Mouse (Mus musculus) brain, adult 2 months (tissue): ENCODE data around the gene Nceh1.

Source experiments
- DNase-seq: peaks from one replicate; pipeline ENCODE4 v3.0.0; 2011; ENCODE audit warnings: low read depth, low spot score

Nceh1 gene

DNA sequence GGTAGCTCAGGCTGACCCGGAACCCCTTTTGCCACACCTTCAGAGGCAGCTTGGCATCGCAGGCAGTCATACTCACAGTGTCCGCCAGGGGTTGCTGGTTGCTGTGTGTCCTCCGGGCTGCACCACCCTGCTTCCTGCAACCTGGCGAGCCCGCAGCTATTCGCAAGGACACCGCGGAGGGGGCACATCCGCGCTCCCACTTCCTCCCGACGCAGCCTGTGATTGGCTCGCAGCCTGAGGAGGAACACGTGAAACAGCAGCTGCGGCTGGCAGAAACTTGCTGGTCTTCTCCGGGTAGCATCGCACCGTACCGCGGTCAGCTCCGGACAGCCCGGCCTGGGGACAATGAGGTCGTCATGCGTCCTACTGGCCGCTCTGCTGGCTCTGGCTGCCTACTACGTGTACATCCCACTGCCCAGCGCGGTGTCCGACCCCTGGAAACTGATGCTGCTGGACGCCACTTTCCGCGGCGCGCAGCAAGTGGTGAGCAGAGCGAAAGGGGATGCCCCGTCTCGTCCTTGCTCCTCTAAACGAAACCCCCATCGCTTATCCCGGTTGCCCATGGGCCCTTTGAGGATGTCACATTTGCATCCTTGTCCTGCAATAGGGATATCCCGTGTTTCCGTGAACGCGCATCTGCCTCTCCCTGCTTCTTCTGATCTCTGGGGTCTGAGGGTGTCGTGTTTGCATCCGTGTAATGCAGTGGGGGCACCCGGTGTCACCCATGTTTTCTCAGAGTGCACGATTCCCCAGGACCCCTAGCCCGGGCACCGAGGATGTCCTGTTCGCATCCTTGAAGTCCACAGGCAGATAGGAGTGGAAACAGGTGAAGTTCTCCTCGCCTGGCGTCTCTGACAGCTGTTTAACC is at the start of gene Nceh1:
TSS of gene Nceh1 (plus strand) at position 233 of the 868 bp plus-strand sequence.
- peak; percentile 99 for DNase-seq

DNA sequence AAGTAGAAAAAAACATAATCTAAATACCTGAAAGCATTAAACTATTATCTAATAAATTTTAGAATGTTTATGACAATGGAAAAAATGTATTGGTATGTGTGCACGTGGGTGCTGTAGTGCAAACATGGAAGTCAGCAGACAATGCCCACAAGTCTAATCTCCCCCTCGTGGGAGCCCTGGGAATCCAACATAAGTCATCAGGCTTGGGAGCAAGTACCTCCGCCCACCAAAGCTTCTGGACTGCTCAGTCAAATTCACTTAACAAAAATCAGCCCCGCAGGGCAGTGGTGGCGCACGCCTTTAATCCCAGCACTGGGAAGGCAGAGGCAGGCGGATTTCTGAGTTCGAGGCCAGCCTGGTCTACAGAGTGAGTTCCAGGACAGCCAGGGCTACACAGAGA is 42.7 kb upstream of the Nceh1 start:
- DNase-seq, result no peak

DNA sequence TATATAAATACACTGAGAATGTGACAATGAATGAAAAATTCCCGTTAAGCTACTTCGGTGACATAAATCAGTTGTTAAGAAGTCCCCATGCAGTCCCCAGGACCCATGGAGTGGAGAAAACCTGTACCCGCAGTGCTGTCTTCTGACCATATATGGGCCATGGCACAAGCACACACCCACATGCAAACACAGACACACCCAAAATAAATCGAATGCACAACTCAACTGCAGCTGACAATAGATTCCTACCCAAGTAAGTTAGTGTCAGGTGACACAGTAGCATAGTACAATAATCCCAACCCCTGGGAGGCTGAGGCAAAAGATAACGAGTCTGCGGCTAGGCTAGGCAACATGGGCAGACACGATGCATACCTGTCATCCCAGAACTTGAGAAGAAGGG is 39.2 kb upstream of the Nceh1 start:
- no peak for DNase-seq

DNA sequence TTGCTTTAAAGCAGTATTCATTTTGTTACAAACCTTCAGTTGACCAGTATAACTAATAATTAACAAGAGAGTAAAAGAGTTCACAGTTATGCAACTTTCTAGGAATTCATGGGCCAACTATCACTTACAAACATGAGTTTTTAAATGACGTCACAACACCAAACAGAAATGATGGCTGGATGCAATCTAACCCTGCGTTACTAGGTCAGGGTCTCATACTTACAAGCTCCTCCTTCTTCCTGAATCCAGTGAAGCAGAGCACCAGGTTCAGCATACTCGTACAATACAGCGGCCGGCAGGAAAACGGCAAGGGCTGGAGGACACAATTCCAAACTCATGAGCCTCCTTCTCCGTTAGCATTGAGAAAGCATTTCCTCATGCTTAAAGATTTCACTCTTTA is 37.0 kb upstream of the Nceh1 start:
- DNase-seq, result no peak

DNA sequence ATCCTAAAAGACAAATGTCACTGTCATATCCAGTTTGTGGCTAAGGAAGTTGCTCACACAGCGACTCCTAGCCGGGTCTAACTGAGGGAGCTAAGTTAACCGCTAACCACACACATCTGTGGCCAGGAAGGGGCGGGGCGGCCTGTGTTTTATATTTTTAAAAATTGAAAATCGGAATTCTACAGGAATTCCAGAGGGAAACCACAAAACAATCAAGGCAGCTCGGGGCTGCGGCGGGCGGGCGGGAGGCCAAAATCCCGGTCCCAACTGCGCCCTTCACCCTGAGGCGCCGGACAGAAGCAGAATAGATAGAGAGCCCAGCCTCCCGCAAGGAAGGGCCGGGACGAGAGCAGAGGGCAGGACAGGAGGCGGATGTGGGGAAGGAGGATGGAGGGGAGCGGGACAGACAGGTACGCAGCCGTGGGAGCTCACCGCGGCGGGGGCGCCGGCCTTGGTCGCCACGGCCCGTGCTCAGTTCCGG is 29.5 kb upstream of the Nceh1 start:
- DNase-seq, result no peak

DNA sequence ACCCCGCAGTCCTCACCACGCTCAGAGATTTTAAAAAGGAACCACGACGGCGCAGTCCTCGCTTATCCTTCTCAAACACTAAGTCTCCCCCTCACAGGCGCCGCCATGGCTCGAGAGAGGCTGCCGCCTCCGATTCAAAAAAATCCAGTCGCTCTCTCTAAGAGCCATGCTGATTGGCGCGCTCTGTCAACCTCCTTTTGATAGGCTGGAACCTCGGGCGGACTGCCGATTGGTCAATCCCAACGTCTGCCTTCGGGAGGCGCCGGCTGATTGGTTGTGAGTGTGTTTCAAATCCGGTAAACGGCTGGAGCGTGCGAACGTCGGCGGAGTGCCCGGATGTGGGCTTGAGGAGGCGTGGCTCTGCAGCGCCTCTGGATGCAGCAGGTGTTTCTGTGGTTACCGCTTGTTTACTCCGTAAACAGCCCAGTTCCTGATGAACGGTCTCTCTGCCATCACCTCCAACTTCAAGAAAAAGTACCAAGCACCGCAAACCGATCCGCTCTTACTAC is 29.0 kb upstream of the Nceh1 start, which contains the start of gene Ect2:
TSS of gene Ect2 (minus strand) at position 178 of the 509 bp plus-strand sequence.
- DNase-seq, result peak; percentile 99

DNA sequence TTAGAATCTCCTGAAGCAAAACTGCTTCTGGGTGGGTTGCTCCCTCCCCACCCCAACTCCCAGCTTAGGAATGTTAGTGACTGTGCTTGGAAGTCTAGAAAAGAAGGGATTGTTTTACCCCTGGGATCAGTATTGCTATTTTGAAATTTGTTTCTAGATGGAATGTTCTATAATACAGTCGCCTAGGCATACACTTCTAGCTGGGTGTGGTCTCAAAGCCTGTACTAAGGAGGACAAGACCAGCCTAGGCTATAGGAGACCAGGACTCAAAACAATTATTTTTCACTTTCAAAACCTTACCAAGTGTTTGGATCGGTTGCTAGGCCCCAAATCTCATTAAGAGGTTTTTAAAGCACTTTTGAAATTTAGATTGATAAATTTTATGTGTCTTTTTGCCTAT is 28.5 kb upstream of the Nceh1 start:
- DNase-seq, result no peak

DNA sequence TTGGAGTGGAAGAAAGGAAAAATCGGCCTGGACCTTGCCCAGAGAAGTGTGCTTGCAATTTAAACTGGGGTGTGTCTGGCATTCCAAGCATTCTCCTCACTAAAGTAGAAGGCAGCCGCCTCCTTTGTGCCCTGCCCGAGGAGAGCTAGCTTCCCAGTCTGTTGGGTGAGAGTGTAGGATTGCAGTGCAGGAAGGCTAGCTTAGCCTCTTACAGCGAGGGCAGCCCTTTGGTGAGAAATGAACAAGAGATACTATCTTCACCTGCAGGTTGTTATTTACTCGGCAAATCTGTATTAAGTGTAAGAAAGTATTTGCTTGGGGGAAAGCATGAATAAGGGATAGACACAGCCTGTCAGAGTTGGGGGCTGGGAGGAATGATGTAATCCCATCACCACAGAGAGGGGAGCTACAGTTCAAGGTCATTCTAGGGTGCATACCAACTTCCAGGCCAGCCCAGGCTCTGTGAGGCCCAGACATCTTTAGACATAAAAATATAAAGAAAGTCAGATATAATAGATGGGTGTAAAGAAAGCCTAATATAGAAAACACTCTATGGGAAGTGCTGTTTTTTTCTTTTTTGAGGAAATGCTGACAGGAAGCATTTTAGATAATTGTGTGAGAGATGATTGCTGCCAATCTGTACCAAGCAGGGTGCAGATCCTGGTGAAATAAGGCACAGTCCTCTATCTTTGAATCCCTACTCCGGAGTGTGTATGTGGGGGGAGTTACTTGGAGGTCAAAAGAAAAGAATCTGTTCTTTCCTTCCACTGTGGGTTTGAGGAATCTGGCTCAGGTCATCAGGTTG is 27.5 kb upstream of the Nceh1 start:
- no peak for DNase-seq

DNA sequence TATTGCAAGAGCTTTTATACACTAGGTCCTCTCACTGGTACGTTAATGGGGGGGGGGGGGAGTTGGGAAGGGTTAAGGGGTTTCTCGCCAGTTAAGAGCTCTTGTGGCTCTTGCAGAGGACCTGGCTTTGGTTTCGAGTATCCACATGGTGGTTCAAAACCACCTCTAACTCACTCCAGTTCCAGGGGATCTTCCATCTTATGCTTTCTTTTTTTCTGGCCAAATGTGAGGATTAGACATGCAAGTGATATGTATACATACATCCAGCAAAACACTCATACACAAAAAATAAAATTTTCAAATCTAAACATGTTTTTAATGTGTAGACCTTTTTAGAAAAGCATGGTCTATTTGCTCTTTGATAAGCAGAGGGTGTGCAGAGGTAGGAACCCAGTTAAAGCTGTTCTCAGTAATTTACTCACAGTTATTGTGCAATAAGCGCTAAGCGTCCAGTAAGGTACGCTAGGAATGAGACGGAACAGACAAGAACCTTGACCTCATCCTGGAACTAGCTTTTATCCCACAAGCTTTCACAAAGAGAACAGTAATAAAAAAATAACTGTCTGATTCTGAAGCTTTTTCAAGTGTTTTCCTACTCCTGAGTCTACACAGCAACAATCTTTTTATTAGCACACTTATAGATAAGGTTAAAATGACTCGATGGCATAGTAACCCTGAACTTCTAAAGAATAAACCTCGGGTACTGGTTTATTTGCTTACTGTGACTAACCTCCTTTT is 26.7 kb upstream of the Nceh1 start:
- no peak for DNase-seq

DNA sequence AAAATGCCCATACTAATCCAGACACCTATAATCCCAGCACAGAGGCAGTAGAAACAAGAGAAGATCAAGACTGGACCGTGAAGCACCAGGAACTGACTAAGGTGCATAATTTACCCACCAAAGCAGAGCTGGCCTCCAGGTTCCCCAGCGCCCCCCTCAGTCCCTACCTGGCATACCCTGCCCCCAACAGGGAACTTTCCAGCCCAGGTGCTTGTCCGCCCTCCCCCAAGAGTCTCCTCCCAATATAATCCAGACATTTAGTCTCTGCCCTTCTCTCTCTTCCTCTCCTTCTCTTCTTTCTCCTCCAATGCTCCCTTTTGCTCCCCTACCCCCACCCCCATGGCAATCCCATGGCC is 26.2 kb upstream of the Nceh1 start:
- no peak for DNase-seq

DNA sequence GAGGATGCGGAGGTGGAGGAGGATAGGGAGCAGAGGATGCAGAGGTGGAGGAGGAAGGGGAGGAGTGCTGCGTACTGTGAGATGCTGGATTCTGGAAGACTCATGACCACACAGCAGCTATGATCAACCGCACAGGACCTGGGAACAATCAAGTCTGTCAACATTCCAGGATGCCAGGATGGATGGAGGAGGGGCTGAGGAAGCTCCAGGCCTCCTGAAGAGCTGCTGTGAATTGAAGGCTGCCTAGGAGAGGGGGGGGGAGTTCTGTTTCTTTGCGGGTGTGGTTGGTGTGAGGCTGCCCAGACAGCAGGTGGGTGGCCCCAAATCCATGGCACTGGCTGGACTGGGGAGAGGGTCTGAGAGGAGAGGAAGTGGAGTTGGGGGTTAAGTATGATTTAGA is 23.9 kb upstream of the Nceh1 start:
- DNase-seq, result no peak

DNA sequence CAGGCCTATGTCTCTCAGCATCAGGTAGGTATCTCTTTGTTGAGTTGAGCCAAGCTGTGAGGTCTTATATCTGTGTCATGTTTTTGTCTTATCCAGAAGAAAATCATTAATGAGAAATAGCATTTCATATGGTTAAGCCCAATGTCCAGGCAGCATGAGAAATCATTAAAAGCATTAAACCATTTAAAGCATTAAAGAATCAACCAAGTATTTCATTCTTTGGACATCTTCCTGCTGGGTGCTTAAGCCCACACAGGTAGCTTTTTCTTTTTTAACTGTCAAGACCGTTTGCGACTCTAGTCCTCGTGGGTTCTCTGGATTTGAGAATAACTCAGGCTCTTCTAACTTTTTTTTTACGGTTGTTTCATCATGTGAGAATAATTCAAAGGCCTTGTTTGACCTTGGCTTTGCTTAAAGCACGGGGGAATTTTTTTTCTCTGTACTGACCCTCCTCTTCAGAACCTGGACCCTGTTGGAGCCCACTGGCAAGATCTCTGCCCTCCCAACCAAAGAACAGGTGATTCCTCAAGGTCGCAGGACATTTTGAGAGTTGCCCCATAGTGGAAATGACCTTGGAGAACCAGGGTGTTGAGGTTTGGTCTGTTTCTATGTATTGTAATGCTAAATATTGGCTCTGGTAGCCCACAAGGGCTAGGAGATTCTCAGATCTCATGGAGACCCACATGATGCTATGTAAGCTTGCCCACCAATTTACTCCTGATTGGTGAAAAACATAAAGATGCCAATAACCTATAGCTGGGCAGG is 20.9 kb upstream of the Nceh1 start:
- DNase-seq, result no peak

DNA sequence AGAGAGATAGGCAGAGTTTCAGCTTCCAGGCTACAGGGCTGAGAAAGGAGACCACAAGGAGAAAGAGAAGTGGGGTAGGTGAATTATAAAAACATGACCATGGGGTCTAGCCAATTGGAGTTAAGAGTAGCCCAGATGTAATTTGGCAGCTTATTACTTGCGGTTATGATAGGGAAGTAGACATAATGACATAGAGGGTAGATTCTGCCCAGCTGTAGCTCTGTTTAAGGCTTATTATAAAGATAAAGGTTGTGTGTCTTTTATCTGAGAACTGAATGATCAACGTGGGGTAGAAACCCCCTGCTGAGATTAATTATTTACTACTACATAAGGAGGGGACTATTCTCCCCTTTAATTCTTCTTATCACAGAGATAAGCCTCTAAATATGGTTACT is 20.4 kb upstream of the Nceh1 start:
- no peak for DNase-seq

DNA sequence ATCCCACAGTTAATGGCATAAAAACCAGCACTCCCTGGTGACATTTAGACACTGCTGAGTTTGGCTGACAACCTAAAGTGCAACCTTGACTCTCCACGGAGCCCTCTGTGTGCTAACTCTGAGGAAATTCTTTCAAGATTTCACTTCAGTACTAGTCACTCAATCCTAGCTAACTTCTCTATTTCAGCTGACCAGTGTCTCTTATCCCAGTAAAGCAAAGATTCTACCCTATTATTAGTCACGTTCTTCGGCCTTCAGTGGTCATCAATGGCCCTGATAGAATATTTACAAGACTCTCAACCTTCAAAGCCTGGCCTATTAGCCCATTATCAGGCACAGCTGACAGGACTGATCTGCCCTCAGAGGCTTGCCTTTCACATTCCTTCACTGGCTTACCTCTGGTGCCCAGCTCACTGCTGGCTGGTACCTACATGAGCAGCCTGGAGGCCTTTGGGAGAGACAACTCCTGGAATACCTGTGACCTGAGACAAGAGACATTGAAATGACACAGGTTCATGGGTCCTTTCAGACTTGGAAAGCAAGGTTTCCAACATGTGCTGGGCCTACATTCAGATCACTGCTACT is 17.2 kb upstream of the Nceh1 start:
- DNase-seq, result no peak

DNA sequence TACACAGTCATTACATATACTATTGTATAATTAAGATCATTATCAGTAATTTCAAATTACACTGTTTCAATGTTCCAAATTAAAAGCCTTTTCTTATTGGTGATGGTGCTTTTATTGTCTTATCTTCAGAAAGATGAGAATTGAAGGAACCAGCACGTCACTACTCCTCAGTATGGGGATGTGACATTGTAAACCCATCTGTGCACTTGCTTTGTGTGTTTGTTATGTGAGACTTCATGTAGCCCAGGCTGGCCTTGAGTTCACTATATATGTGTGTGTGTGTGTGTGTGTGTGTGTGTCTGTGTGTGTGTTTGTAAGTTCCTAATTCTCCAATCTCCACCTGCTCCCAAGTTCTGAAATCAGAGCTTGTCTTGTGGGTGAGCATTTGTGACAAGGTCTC is 12.5 kb upstream of the Nceh1 start:
- DNase-seq, result no peak

DNA sequence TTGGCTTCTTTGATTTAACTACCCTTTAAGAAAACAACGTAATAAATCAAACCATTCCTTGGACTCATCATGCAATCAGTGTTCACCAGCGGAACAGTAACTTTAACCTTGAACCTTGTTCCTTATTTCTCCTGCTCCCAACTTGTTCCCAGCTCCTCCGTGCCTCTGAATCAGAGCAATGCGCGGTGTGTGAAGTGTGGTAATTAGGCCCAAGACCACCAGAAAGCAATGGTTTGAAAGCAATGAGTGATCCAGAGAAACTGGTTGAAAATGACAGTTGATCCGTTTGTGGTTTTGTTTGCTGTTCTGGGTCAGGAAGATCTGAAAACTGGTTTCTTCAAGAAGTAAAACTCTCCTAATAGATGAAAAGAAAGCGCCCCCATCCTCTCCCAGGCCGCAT is 3.1 kb upstream of the Nceh1 start:
- no peak for DNase-seq

DNA sequence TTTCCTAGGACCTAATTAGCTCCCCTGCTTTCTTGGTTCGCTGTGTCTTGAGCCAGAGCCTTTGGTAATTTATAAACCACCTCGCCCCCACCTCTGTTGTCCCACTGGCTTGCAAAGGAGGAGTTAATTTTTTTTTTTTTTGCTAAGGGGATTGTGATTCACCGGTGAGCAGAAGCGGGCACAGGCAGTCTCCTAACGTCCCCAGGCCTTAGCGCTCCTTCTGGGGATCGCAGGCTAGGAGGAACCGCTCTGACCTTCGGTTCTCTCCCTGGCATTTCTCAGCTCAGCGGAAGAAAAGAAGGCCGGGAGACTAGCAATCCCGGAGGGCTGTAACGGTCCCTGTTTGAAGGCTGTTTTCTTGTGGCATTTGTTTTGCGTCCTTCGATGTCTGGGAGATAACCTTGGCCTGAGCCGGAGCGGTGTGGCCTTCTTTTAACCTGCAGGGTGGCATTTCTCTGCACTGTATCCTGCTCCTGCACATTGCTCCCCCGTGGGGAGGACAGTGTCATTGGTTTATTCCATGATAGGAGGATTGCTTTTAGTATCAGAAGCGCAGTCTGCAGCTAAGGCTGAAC is 923 bp downstream of the Nceh1 start:
- peak; percentile 86 for DNase-seq

DNA sequence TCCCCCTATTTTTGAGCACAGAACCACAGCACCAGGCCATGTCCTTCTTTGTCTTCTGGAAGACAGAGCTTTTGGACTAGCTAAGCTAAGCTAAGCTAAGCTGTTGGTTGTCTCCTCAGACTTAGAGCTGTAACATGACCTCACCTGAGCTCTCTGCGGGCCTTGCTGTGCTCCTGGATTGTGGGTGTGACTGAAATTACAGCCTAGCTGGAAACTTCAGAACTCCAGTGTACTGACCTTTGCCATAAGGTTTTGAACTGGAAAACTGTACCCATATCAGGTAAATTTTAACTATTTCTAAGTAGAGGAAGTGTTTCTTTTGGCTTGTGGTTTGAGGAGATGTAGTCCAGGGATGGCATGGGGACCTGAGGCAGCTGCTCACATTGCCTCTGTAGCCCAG is 5.6 kb downstream of the Nceh1 start:
- DNase-seq, result no peak

DNA sequence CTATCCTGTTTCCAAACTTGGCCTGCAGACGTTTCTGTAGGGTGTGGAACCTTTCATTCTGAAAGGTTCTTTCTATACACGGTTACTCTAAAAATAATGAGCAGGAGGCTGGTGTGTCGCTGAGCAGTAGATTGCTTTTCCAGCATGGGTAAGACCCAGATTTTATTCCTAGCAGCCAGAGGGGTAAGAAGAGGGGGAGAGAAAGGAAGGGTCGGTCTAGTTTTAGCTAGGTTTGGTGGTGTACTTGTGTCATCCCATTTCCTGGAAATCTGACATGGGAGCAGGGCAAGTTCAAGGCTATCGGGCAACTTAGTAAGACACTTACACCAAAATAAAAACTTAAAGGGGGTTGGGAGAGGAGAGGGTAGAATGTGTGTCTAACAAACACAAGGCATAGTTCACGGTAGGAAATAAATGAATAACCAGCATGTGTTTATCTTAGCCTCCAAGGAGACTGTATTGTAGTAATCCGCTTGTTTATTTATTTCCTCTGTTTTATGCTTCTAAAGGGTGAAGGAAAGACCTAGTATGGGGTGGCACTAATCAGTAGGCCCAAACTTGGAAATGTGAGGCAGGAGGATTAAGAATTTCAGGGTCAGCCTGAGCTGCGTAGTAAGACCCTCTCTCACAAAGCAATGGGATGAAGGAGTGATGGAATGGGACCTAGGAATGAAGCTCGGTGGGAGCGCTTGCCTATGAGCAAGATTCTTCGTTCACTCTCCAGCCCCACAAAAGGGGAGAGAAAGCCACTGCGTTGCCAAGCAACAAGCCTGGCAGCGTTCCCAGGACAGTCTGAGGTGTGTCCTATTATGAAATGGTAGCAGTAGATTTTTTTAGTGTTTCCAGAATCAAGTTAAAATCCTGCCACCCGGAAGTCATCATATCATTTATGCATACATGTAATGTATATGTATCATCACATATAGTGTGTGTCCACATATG is 6.8 kb downstream of the Nceh1 start:
- DNase-seq, result peak; percentile 90
